Mouse (Mus musculus): ENCODE measurements around the gene Olfr70.

The Olfr70 gene

DNA sequence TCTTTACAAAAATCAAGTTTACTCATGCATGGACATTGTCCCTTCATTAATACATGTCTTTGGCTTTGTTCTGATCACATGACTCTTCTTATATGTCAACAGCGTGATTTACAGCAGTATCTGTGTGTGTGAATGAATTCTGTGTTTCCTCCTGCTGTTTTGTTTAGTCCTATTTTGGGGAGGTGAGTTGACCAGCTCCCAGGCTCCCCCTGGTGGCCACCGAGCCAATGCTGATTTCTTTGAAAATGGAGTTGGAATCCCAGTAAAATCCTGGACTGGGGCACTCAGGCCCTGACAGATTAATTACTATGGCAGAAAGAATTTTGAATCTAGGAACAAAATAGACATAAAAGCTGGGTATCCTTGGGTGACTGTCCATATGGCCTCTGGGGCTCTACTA lies 11.2 kb upstream of the Olfr70 start:
- no peak for DNase-seq (ENCODE audit: low read depth, low spot score)

DNA sequence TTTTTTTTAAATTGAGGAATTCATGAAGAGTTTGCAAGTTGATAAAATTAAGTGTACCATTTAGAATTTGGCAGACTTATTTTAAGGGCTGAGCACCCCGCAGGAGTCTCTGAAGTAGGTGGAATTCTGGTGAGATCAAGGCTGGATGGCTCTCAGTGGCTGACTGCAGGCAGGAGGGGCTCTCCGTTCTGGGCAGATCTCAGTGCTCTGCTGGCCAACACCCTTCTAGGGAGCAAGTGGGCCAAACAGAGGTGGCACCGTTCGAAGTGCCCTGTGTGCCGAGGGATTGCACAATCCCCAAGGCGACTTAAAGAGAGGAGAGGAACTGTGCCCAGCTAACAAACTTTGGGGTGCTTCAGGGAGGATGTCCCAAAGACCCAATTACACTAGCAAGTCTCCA lies 9.3 kb upstream of the Olfr70 start, which contains the start of gene Olfr71:
Gene Olfr71 (minus strand): TSS at position 387 of the 400 bp plus-strand sequence.
- DNase-seq (ENCODE audit: low read depth, low spot score), result no peak

DNA sequence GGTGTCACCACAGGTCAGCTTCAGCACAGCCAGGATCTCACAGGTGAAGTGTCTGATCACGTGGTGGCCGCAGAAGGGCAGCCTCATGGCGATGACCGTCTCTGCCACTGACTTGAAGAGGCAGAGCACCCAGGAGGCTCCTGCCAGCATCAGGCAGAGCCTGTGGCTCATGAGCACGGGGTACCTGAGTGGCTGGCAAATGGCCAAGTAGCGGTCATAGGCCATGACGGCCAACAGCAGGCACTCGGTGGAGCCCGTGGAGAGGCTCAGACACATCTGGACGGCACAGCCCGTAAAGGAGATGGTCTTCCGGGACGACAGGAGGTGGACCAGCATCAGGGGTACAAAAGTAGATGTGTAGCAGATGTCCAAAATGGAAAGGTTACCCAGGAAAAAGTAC lies 5.4 kb upstream of the Olfr70 start:
- DNase-seq (ENCODE audit: low read depth, low spot score), result no peak

DNA sequence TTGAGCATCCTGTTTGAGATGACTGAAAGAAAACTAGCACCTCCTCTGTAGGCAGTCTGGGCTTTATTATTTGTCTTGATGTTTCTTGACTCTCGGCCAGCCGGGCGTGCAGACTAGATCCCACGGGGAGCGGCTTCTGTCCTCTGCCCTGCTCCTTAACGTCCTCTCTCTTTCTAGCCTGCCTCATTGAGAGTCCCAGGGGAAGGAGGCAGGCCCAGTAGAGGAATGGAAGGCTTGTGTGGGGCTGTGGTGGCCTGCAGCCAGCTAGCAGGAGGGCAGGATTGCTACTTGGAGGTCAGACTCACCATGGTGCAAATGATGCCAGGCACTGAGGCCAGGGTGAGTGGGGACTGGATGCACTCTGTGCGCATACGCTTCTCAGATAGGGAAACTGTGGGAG lies 3.2 kb upstream of the Olfr70 start:
- no peak for DNase-seq (ENCODE audit: low read depth, low spot score)

DNA sequence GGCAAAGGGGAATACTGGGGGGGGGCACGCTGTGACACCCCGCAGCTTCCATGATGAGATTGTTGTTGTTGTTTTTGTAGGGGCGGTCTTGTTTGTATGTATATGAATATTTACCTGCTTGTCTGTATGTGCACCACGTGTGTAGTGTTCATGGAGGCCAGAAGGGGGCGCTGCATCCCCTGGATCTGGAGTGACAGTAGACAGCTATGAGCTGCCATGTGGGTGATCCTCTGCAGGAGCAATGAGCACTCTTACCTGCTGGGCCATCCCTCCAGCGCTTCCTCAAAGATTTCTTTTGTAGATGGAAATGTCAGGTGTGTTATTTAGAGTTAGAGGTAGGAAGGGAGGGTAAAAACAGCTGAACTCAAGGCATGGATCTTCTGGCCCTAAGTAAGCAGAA lies 2.8 kb upstream of the Olfr70 start:
- DNase-seq (ENCODE audit: low read depth, low spot score), result no peak

DNA sequence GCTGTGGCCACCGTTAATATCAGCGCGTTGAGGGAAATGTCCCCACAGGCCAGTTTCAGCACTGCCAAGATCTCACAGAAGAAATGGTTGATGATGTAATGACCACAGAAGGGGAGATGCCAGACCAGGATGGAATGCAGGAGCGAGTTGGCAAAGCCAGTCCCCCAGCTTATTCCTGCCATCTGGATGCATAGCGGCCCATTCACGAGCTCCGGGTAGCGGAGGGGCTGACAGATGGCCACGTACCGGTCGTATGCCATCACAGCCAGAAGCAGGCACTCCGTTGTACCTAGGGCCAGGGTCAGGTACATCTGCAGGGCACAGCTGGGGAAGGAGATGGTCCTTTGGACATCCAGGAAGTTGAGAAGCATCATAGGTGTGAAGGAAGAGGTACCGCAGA lies 4.0 kb downstream of the Olfr70 start:
- no peak for DNase-seq (ENCODE audit: low read depth, low spot score)

DNA sequence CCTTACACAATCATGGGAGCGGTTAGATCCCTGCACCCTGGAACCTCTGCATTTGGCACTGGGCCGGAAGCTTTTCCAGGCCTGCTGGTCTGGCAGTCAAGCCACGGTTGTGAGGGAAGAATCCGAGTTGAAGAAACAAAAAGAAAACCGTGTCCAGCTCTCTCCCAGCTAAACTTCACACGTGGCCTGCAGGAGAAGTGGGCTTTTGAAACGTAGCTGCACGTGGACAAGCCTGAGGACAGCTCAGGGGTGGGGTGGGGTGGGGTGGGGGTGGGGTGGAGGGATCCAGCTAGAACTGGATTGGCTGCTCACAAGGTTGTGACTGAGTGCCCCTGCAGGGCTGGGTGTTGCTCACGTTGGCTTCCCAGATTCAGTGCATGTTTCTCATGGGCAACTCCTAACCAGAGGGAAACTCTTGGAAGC lies 5.3 kb downstream of the Olfr70 start:
- no peak for DNase-seq (ENCODE audit: low read depth, low spot score)

DNA sequence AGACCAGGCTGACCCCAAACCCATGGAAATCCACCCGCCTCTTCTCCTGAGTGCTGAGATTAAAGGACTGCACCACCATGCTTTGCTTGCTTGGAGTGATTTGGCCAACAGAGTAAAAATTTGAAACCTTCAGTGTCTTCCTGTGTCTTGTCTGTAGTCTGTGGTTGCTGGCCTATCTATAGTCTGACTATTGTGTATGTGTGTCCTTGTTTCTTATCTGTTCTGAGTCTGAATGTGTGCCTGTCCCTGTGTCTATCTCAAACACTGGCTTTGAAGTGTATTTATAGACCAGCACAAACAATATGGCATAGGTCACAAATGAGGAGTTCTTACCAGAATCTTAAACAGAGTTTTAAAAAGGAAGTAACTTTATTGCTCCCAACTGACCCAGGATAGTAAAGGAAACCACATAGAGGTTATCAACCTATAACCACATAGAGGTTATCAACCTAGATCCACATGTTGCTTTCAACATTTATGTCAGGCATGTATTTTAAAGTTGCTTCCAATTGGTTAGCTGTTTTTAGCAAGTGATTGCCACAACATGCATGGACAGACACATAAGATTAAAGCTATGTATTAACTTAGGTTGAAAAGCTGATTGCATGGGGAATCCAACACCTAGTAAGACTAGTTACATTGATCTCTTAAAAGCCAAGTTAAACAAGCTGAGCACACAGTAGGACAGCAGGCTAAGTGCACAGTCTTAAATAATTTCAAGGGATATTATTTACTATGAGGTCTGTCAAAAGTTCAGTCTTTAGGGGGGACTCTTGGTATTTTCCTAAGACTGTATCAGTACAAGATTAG lies 6.0 kb downstream of the Olfr70 start:
- DNase-seq (ENCODE audit: low read depth, low spot score), result no peak

DNA sequence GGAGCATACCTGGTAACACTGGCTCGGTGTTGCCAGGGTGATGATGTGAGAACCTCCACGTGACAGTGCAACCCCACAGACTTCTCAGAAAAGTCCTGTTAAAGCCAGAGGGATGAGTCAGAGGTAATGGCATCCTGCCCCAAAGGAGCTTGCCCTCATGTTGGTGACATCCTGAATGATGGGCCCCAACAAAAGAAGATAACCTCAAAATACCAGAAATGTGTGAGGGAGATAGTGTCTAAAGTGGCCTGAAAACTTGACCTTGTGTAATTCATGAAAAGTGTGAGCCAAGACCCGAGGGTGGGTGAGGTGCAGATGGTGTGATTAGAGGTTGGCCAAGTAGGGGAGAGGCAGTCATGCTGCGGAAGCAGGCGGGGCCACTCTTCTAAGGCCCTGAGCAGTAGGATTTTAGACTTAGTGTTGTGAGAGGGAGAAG lies 6.8 kb downstream of the Olfr70 start:
- no peak for DNase-seq (ENCODE audit: low read depth, low spot score)

DNA sequence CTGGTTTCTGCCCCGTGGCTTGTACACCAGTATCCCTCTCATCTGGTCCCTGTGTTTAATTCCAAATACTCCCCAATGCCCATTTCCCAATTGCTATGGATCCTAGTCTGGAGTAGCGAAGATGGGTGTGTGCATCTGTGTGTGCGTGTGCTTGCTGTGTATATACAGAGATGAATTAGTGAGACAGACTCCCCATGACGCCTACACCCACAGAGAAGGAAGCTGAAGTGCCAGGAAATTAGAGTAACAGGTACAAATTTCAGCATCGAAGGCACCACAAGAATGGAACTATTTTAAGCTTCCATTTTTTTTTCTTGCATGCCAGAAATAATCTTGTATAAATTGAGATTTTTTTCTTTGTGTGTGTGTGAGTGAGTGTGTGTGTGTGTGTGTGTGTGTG lies 9.6 kb downstream of the Olfr70 start:
- no peak for DNase-seq (ENCODE audit: low read depth, low spot score)

DNA sequence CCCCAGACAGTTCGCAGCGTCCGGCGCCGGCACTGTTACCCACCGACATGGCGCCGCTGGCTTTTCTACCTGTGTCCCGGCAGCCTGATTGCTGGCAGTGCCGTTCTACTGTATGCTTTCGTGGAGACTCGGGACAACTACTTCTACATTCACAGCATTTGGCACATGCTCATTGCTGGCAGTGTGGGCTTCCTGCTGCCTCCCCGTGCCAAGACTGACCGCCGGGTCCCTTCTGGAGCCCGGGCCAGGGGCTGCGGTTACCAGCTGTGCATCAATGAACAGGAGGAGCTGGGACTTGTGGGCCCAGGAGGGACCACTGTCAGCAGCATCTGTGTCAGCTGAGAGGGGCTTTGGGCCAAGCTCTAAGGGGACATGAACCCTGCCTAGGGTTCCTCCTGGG lies 10.6 kb downstream of the Olfr70 start:
- no peak for DNase-seq (ENCODE audit: low read depth, low spot score)

DNA sequence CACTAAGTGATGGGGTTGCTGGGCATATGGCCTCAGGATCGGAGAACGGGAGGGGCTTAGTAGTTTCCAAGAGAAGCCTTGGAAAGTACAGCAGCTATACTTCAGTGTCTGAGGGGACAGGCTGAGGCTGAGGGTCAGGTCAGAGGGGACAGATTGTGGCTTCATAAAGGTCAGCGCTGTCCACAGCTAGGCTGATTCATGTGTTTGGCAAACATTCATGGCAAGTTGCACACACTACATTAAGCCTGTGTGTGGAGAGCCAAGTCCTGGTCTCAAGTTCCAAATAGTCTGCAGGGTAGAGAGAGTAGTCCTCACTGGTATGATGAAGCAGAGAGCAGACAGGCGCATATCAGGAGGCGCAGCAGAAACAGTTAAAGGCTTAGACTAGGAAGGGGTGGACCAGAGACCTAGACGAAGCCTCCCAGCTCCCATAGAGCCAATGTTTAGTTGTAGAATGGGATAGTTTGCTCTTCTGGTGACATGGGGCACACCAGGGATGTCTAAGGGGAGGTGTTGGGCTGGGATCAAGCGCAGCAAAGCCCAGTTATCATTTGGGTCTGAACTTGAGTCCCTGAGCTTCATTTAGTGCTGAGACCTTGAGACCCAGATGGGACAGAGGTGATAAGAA lies 21.1 kb downstream of the Olfr70 start:
- no peak for DNase-seq (ENCODE audit: low read depth, low spot score)

DNA sequence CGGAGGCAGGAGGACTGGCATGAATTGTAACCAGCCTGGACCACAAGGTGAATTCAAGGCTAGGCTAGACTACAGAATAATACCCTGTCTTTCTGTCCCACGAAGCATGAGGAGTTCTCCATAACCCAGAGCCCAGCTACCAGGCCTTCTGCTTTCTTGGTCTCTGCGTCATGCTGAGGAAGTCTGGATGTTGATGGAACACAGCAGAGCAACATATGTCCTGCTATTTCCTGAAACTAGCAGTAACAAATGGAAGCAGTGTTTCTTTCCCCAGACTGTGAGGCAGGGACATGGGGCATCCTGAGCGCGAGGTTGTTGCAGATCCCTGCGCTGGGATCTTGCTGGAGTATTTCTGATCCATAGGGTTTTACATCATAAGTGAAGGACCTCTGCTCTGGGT lies 22.1 kb downstream of the Olfr70 start:
- no peak for DNase-seq (ENCODE audit: low read depth, low spot score)

DNA sequence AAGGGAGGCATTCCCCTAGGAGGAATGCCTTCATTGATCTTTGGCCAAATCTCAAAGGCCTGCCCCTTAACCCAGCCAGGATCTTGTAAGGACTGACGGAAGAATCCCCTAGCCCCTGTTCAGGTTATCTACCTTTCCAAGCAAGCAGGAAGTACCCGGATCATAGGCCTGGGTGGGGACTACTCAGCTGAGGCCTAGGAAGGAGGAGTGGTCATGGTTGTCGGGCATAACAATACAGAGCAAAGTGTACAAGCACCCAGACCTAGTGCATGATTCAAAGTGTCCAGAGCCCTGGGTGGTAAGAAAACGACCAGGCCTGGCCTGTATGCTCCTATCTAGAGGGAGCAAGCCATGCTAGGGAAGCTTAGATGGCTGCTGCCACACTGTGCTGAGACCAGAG lies 25.0 kb downstream of the Olfr70 start:
- no peak for DNase-seq (ENCODE audit: low read depth, low spot score)

DNA sequence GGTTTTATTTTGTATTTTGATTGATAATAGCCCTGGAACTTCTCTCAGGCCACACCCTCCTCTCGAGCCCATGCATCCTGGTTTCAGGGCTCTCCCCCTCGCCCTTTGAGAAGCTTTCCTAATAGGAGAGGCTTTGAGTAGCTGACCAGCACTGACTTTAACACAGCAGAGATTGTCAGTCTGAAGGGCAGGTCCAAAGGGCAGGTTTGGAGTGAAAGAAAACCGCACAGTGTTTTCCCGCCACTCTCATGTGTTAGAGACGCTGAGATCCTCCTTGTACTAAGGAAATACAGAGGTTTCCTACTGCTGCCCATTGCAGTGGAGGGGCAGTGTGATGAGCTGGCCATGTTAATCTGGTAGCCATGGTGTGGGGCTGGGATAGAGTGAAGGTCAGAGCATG lies 25.6 kb downstream of the Olfr70 start:
- no peak for DNase-seq (ENCODE audit: low read depth, low spot score)

DNA sequence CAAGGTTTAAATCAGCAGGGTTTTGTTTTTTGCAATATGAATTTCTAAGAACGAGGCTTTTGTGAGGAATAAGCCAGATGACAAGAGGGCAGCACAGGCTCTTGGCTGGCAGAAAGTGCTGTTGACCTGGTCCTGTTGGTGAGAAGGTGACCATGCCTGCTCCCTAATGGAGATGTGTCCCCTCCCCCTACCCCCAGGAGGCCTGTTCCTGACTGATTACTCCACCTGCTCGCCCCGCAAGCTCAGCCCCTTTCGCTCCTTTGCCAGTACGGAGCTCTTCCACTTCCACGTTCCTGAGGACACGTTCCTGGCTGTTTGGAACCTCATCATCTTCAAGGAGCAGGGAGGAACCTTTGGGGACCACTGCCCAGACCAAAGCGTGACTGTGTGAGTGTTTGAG lies 26.9 kb downstream of the Olfr70 start:
- DNase-seq (ENCODE audit: low read depth, low spot score), result no peak

DNA sequence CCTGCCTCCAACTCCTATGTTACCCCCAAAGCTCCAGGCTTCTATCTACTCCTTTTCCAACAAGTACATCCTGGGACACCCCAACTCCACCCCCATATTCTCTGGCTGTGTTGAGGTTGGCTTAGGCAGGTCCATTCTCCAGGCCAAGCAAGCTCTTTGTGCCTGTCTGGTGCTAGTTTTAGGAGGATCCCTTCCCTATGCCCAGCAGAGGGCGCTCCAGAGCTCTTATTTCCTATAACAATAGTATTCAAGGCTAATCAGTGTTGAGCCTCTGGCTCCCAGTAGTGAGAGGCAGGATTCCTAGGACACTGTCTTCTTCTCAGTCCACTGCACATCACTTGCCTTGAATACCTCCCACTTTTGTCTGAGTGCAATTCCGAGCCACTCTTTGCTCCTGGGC lies 28.5 kb downstream of the Olfr70 start:
- peak; percentile 71 for DNase-seq (ENCODE audit: low read depth, low spot score)

DNA sequence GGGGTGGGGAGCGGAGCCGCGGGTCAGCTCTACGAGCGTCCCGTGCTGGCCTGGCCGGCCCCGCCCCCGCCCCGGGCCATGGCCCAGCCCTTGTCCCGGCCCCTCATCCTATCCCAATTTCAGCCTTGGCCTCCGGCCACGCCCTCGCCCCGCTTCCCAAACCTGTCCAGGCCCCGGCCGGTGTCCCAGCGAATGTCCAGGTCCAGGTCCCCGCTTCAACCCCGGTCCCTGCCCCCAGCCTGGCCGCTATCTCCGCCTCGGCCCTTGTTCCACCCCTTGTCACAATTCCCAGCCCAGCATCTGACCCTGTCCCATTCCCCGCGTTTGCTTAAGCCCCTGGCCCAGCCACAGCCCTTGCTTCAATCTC lies 31.2 kb downstream of the Olfr70 start:
- no peak for DNase-seq (ENCODE audit: low read depth, low spot score)

DNA sequence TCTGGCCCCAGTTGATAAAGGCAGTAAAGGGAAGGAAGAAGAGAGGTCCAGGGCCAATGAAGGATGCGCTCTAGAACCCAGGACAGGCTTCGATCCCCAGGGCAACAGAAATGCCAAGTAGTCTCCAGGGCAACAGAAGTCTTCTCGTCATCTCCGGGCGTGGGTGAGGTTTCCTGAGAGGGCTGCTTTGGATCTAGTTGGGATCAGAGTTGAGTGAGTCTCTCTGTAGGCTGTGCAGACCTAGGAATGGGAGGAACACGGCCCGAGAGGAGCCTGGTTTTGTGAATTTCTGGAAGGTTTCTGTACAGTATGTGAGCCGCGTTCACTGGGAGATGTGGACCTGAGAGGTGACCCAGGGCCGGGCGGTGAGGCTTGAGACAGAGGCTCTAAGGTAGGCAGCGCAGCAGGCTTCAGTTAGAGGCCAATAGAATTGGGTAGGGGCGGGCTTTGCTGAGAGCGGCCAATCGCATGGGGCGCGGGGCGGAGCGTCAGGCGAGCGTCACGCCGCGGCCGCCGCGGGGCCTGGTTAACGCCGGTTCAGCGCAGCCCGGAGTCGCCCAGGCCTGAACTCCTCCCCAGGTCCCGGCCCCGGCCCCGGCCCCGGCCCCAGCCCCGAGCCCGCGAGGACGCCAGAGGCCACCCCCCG lies 31.7 kb downstream of the Olfr70 start, which contains the start of the genes Tmem8b and Fam221b:
Gene Tmem8b (plus strand): TSS at position 190 of the 646 bp plus-strand sequence.
Gene Fam221b (minus strand): TSS at position 364 of the 646 bp plus-strand sequence.
- peak; percentile 77 for DNase-seq (ENCODE audit: low read depth, low spot score)

DNA sequence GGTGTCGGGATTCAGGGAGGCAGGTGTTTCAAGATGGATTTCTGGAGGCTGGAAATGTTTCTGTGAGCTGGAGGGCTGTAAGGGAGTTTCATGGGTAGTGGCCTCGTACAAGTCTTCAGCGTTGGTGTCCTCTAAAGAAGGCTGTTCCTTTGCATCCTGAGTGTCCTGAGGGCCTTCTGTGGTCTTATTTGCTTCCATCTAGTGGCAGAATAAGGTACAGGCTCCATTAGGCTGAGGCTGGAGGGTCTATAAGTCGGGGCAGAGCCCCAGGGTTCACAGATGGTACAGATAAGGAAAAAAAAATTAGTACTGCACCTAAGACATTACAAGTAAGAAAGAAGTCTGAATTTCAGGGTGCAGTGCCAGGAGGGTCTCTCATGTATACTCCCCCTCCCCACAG lies 34.2 kb downstream of the Olfr70 start:
- no peak for DNase-seq (ENCODE audit: low read depth, low spot score)

DNA sequence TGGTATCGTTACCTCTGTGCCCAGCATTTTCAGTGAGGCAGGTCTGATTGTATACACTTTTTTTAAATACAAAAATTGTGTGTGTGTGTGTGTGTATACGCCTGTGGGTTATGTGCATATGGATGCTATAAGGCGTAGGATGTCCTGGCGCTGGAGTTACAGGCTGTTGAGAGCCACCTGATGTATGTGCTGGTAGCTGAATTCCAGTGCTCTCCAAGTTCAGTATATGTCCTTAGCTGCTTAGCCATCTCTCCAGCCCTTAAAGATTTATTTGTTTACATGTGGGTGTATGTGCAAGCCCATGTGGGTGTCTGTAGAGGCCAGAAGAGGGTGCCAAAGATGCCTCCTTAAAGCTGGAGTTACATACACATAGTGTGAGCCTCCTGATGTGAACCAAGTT lies 43.5 kb downstream of the Olfr70 start:
- DNase-seq (ENCODE audit: low read depth, low spot score), result no peak

DNA sequence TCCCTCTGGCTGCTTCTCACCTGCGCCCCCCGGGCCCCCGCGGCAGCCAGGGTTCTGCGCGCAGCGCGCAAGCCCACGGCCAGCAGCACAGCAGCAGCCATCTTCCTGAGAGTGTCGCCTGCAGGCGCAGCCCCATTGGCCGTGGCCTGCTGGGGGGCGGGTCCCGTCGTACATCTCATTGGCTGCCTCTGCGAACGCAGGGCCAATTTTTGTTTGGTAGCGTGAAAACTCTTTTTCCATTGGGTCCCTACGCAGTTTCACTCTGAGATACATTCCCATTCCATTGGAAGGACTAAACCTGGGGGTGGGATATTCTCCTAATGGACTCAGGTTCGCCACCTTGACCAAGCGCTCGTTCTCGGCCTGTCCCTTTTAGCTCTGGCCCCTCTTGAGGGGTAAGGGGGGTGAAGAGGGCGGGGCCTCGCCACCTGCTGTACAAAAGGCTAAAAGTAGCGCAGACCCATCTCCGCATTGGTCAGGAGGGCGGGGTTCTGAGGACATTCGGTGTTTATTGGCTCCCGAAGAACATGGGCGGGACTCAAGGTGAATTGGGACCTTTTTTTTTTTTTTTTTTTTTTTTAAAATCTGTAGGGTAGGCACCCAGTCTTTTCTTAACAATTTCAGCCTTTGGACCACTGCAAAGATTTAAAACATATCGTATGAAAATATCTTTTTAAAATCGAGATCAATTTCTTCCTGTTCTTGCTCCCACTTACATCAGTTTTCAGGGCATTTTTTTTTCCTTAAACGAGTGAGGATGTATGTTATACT lies 44.1 kb downstream of the Olfr70 start, which contains the start of gene Hint2:
Gene Hint2 (minus strand): TSS at position 128 of the 771 bp plus-strand sequence.
- peak; percentile 99 for DNase-seq (ENCODE audit: low read depth, low spot score)

Measured in telencephalon, adult 2 months (tissue).